Mouse (Mus musculus): ENCODE results near the gene Gfi1. TPM values are rescaled to one million over a fixed set of nuclear protein-coding genes. Genes with fewer than 3 reads are reported as not detected.

Gfi1 gene
- total and polyA plus RNA-seq, 2 experiments from 2014 or later, result 0.05 TPM; not detected in 1

DNA sequence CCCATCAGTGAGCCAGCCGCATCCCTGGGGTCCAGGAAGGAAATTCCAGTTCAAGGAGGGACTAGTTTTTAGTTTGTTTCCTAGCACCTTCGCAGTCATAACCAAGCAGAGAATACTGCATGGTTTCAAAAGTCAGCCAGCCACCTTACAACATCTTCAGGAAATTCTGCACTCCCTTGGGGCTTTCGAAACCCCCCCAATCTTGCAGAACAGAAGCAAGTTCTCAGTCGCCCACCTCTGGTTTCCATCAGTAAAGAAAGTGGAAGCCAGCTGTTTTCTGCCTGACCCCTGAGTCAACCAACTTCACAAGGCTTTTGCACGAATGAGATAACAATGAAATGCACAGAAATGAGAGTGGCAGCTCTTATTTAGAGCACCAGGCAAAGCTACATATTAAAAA, 47.4 kb downstream of the Gfi1 start:
- no peaks in the 10 kb centered on the region for H3K4me1 ChIP-seq (ENCODE audit: insufficient read depth, low read length)

More for the DNA sequence above, 47.4 kb downstream of the Gfi1 start:
- no peaks in the 10 kb centered on the region for H3K27me3 ChIP-seq (ENCODE audit: insufficient read depth, low read length)
- H3K9me3 ChIP-seq (ENCODE audit: low read length), result no peaks in the 10 kb centered on the region
- no peak overlapping the region for H3K27ac ChIP-seq (ENCODE audit: low read depth, low read length)
- TF ChIP-seq CTCF (IDR thresholded peaks at IDR 0.05), result no peak
- 74% methylated on average over 5 of the region's 5 CpGs for WGBS
- ATAC-seq (ENCODE audit: low FRiP score) (no peak), DNase-seq (ENCODE audit: low spot score) (no peak)
- H3K4me3 ChIP-seq (ENCODE audit: low read depth, low read length), result no peak overlapping the region
- no peak overlapping the region for H3K9ac ChIP-seq (replicated peaks; ENCODE audit: low read length, poor library complexity, severe bottlenecking)
- no peak overlapping the region for H3K4me2 ChIP-seq (ENCODE audit: low read depth, low read length, poor library complexity, severe bottlenecking)
- H3K36me3 ChIP-seq (ENCODE audit: insufficient read depth, low read length), result no peaks in the 10 kb centered on the region

Other genes with a start within 250 kb of the Gfi1 start
- 0.66 and 3.4 TPM in 2 replicates for gene Gm42669, start 218.4 kb downstream of the Gfi1 start, total RNA-seq (2014; rRNA removed)
- gene Gm42669, start 218.4 kb downstream of the Gfi1 start, polyA plus RNA-seq (2015; fragmentation: Nextera tagmentation; extraction: Ambion mirVana), result 0.28 and 0.72 TPM in 2 replicates
- gene 1700028K03Rik, start 191.3 kb downstream of the Gfi1 start, total RNA-seq (2014; rRNA removed), result 0.16 and 0.33 TPM in 2 replicates
- gene 1700028K03Rik, start 191.3 kb downstream of the Gfi1 start, polyA plus RNA-seq (2015; fragmentation: Nextera tagmentation; extraction: Ambion mirVana), result 0.16 and 0.17 TPM in 2 replicates
- 15.5 and 17.5 TPM in 2 replicates for gene Rpap2, start 128.7 kb downstream of the Gfi1 start, total RNA-seq (2014; rRNA removed)
- 21.4 and 25.2 TPM in 2 replicates for gene Rpap2, start 128.7 kb downstream of the Gfi1 start, polyA plus RNA-seq (2015; fragmentation: Nextera tagmentation; extraction: Ambion mirVana)
- 10.7 and 20.0 TPM in 2 replicates for gene Glmn, start 128.1 kb downstream of the Gfi1 start, total RNA-seq (2014; rRNA removed)
- gene Glmn, start 128.1 kb downstream of the Gfi1 start, polyA plus RNA-seq (2015; fragmentation: Nextera tagmentation; extraction: Ambion mirVana), result 36.1 and 39.8 TPM in 2 replicates
- not detected in 2 replicates for gene Ube2d2b, start 104.1 kb upstream of the Gfi1 start, total RNA-seq (2014; rRNA removed)
- gene Ube2d2b, start 104.1 kb upstream of the Gfi1 start, polyA plus RNA-seq (2015; fragmentation: Nextera tagmentation; extraction: Ambion mirVana), result 0.09 TPM in 1 of 2 replicates, not detected in the other
- gene Evi5, start 149.1 kb upstream of the Gfi1 start, total RNA-seq (2014; rRNA removed), result 47.1 and 68.6 TPM in 2 replicates
- gene Evi5, start 149.1 kb upstream of the Gfi1 start, polyA plus RNA-seq (2015; fragmentation: Nextera tagmentation; extraction: Ambion mirVana), result 53.1 and 55.0 TPM in 2 replicates
- 128 and 189 TPM in 2 replicates for gene Rpl5, start 174.5 kb upstream of the Gfi1 start, total RNA-seq (2014; rRNA removed)
- gene Rpl5, start 174.5 kb upstream of the Gfi1 start, polyA plus RNA-seq (2015; fragmentation: Nextera tagmentation; extraction: Ambion mirVana), result 62.2 and 63.1 TPM in 2 replicates

Data from midbrain, postnatal 0 days (tissue).